Mouse (Mus musculus) heart, embryonic 12.5 days (tissue): ENCODE data around the gene Otud7a. TPM values are rescaled to one million over a fixed set of nuclear protein-coding genes. Genes with fewer than 3 reads are reported as not detected.

ENCODE experiments used
- ATAC-seq: fragments of 200-750 bp; cut with Nextera tagmentation; 2 replicates; pipeline ENCODE4 v1.8.0; 2017; ENCODE audit warnings: moderate TSS enrichment, moderate library complexity; ENCODE audit not compliant: insufficient number of reproducible peaks, low FRiP score
- H3K27ac ChIP-seq: fragments of 300-500 bp; sonication (generic); 2 replicates; pipeline ENCODE4 v1.5.1; 2016; ENCODE audit warnings: mild to moderate bottlenecking, moderate library complexity; ENCODE audit not compliant: poor library complexity, severe bottlenecking
- H3K27me3 ChIP-seq: fragments of 300-500 bp; sonication (generic); replicated peaks from 2 replicates; pipeline ENCODE4 v1.6.1; 2016; ENCODE audit warnings: mild to moderate bottlenecking, moderate library complexity
- H3K36me3 ChIP-seq: fragments of 300-500 bp; sonication (generic); 2 replicates; pipeline ENCODE4 v1.6.1; 2016; ENCODE audit warnings: mild to moderate bottlenecking, moderate library complexity
- H3K4me1 ChIP-seq: fragments of 300-500 bp; sonication (generic); replicated peaks from 2 replicates; pipeline ENCODE4 v1.6.1; 2016; ENCODE audit warnings: mild to moderate bottlenecking
- H3K4me2 ChIP-seq: fragments of 300-500 bp; sonication (generic); 2 replicates; pipeline ENCODE4 v1.6.1; 2016; ENCODE audit warnings: mild to moderate bottlenecking, moderate library complexity
- H3K4me3 ChIP-seq: fragments of 300-500 bp; sonication (generic); 2 replicates; pipeline ENCODE4 v1.5.1; 2016; ENCODE audit warnings: mild to moderate bottlenecking
- H3K9ac ChIP-seq: fragments of 300-500 bp; sonication (generic); 2 replicates; pipeline ENCODE4 v1.6.1; 2016; ENCODE audit warnings: mild to moderate bottlenecking, moderate library complexity
- H3K9me3 ChIP-seq: fragments of 300-500 bp; sonication (generic); replicated peaks from 2 replicates; pipeline ENCODE4 v1.6.1; 2016; ENCODE audit warnings: mild to moderate bottlenecking, moderate library complexity
- WGBS: fragments of 180-500 bp; shearing (Covaris S2); methylation state at CpG from one replicate; pipeline ENCODE4 v1.1.7; 2016; 5-methylcytosine and 5-hydroxymethylcytosine counted together
- polyA plus RNA-seq: library from polyadenylated mRNA; unstranded; fragments of >200 nt; fragmentation: Nextera tagmentation; extraction: Ambion mirVana; gene quantifications from 2 replicates; pipeline ENCODE4 v1.2.1, GENCODE M21; 2016

The Otud7a gene
- polyA plus RNA-seq, 1 experiment from 2014 or later = 0.45 TPM

DNA sequence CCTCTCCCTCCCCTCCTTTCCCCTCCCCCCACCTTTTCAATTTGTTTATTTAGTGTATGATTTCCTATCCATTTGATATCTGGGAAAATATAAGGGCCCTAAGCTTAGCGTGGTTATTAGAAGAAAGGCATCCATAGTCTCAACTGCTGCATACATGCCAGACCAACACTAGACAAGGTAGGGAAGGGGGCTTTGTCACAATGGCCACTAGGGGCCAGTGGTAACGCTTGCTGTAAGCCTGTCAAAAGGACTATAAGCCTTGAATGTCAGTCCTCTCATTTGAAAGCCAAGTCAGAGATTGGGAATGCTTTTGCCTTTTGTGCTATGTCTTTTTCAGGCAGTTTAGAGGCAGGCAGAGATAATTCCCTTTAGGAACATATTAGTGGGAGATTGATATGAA lies 59.7 kb downstream of the Otud7a start:
- Histone ChIP-seq H3K27me3 (no peaks in the 10 kb centered on the region), H3K36me3 (no peaks in the 10 kb centered on the region), H3K4me3 (no peak overlapping the region), H3K4me1 (no peaks in the 10 kb centered on the region), H3K9ac (no peak overlapping the region), H3K4me2 (no peak overlapping the region), H3K27ac (no peak overlapping the region), H3K9me3 (no peaks in the 10 kb centered on the region)
- ATAC-seq = no peak
- WGBS = 19% methylated on average over 2 of the region's 2 CpGs

GRCm38 (mm10) chr7:63508079-63508478 lies 63.5 kb downstream of the Otud7a start:
- H3K27me3 ChIP-seq = no peaks in the 10 kb centered on the region
- H3K4me2 ChIP-seq = no peak overlapping the region
- no peaks in the 10 kb centered on the region for H3K4me1 ChIP-seq
- H3K27ac ChIP-seq = no peak overlapping the region
- no peak overlapping the region for H3K4me3 ChIP-seq
- H3K9me3 ChIP-seq = no peaks in the 10 kb centered on the region
- H3K9ac ChIP-seq = no peak overlapping the region
- no peak for ATAC-seq
- no peaks in the 10 kb centered on the region for H3K36me3 ChIP-seq
- WGBS = 82% methylated on average over 2 of the region's 2 CpGs

DNA sequence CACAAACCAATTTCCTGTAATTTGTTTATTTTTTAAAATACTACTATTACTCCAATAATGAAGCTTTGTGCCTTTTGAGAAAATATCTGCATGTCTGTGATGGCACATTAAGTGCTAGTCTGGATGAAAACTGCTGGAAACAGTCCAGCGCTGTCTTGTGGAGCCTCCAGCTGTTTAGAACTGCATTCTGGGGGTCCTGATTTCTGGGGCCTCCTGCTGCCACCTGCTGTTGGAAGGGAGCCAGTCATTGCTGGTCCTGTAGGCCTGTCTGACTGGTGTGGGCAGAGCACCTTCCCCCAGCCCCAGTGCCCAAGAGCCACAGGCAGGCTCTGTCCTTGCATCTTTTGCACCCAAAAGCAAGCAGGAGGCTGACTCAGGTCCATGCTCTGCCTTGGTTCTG lies 65.3 kb downstream of the Otud7a start:
- no peaks in the 10 kb centered on the region for H3K27me3 ChIP-seq
- no peak for ATAC-seq
- H3K4me1 ChIP-seq = no peaks in the 10 kb centered on the region
- no peak overlapping the region for H3K4me2 ChIP-seq
- no peak overlapping the region for H3K9ac ChIP-seq
- no peak overlapping the region for H3K4me3 ChIP-seq
- WGBS = 52% methylated on average over 1 of the region's 1 CpGs
- no peak overlapping the region for H3K27ac ChIP-seq
- no peaks in the 10 kb centered on the region for H3K36me3 ChIP-seq
- H3K9me3 ChIP-seq = no peaks in the 10 kb centered on the region

DNA sequence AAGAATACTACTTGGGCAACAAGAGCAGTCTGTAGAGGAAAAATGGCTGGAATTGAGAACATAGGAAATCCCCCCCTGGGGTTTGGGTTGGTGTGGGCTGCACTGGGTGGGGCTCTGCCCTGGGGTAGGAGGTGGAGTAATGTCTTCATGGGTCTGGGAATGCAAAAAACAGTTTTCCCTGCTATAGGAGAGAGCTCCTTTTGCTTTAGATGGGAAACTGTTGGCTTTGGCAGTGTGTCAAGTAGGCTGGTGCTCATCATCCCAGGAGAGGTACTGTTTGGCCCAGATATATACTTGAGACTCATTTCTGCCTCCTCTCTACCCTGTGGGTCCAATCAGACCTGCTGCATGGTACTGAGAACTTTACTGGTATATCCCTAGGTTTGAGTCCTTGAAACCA lies 66.9 kb downstream of the Otud7a start:
- ATAC-seq = no peak
- H3K36me3 ChIP-seq = no peaks in the 10 kb centered on the region
- no peak overlapping the region for H3K9ac ChIP-seq
- H3K27me3 ChIP-seq = no peaks in the 10 kb centered on the region
- no peaks in the 10 kb centered on the region for H3K9me3 ChIP-seq
- H3K27ac ChIP-seq = no peak overlapping the region
- H3K4me2 ChIP-seq = no peak overlapping the region
- H3K4me3 ChIP-seq = no peak overlapping the region
- no peaks in the 10 kb centered on the region for H3K4me1 ChIP-seq

DNA sequence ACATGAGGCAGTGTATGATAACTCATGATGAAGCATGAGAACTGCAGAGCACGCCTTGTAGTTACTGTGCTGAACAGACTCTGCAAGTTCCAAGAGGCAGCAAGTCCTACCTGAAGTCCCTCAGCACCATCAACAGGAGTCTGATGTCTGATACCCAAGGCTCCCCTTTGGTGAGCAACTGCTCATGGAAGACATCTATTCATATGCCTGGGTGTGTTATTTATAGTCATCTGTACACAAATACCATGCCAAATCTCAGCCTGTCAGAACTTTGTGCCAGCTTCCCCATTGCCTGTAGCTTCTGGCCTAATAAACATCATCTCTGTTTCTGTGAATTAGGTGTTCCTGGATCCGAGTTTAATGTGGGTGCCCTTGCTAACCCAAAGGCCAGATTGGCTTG lies 68.0 kb downstream of the Otud7a start:
- WGBS = 66% methylated on average over 2 of the region's 2 CpGs
- no peak overlapping the region for H3K4me3 ChIP-seq
- ATAC-seq = no peak

DNA sequence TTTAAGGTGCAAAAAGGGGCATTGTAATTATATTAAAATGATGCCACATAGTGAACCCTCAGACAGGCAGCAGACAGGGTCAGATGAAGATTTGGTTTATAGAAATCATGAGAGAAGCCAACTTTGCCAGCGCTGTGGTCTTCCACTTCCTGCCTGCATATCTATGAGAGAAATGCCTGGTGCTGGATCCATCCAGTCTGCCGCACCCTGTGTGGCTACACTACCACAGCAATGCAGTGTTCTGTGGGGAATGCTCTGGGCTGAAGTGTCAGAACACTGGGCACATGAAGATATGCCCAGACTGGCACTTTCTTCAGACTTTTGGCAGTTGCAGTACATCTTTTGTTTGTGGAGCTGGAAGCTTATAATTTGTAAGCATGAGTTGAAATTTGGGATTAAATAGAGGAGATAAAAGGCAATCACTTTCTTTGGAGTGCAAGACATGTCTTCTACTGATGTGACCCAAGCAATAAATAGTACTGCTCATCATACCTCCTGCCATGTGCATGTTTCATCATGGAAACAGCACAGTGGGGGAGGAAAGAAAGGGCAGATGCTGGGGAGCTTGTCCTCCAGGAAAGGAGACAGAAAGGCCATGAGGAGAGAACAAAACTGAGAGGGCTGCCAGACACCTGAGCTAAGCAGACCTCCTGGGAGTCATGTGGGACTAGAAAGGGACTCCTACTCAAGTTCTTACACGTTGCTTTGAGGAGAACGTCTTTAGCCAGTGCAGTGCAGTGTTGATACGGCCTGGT lies 71.8 kb downstream of the Otud7a start:
- Histone ChIP-seq H3K9me3 (no peaks in the 10 kb centered on the region), H3K4me3 (no peak overlapping the region), H3K27ac (no peak overlapping the region), H3K4me2 (no peak overlapping the region), H3K27me3 (no peaks in the 10 kb centered on the region), H3K9ac (no peak overlapping the region), H3K36me3 (no peaks in the 10 kb centered on the region), H3K4me1 (no peaks in the 10 kb centered on the region)
- 79% methylated on average over 5 of the region's 5 CpGs for WGBS
- no peak for ATAC-seq

More for the DNA sequence above, 68.0 kb downstream of the Otud7a start:
- no peaks in the 10 kb centered on the region for H3K27me3 ChIP-seq
- no peaks in the 10 kb centered on the region for H3K4me1 ChIP-seq
- H3K4me2 ChIP-seq = no peak overlapping the region
- no peaks in the 10 kb centered on the region for H3K36me3 ChIP-seq
- H3K9ac ChIP-seq = no peak overlapping the region
- no peak overlapping the region for H3K27ac ChIP-seq
- H3K9me3 ChIP-seq = no peaks in the 10 kb centered on the region

DNA sequence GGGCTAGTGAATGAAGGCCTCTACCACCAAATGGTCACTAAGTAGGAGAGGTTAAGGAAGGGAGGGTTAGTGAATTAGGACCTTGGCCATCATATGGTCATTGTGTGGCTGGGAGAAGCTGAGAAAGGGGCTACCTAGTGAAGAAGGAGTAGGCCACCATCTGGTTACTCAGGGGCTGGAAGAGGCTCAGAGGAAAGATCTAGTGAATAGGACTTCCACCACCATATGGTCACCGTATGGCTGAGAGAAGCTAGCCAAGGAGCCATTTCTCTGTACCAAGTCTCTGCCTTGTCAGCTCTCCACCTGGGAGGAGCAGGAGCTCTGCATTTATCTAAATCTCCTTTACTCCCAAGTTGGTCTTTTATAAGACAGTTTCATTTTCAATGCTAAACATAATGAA lies 75.7 kb downstream of the Otud7a start:
- no peaks in the 10 kb centered on the region for H3K27me3 ChIP-seq
- no peak for ATAC-seq
- H3K4me3 ChIP-seq = no peak overlapping the region
- no peak overlapping the region for H3K4me2 ChIP-seq
- H3K36me3 ChIP-seq = no peaks in the 10 kb centered on the region
- no peaks in the 10 kb centered on the region for H3K9me3 ChIP-seq
- H3K4me1 ChIP-seq = no peaks in the 10 kb centered on the region
- H3K9ac ChIP-seq = no peak overlapping the region
- 64% methylated on average over 1 of the region's 1 CpGs for WGBS
- no peak overlapping the region for H3K27ac ChIP-seq

DNA sequence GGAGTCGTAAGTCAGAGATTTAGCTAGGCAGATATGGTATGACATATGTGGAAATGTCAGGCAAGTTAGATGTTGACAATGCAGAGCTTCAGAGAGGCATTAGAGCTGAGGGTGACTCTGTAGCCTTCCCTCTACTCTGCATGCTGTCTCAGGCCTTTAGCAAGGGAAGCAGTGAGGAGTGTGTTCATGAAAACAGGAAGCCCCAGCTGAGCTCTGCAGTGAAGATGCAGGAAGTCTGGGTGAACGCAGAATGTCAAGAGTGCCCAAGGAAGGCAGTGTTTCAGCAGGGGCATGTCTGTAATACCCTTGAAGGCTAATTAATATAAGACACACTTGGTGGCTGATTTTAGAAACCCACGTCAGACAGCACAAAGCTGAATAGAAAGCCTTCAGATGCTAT lies 77.9 kb downstream of the Otud7a start:
- Histone ChIP-seq H3K27me3 (no peaks in the 10 kb centered on the region), H3K27ac (no peak overlapping the region), H3K36me3 (no peaks in the 10 kb centered on the region), H3K4me3 (no peak overlapping the region), H3K9ac (no peak overlapping the region), H3K9me3 (no peaks in the 10 kb centered on the region), H3K4me1 (no peaks in the 10 kb centered on the region), H3K4me2 (no peak overlapping the region)
- WGBS = 61% methylated on average over 3 of the region's 3 CpGs
- ATAC-seq = no peak

DNA sequence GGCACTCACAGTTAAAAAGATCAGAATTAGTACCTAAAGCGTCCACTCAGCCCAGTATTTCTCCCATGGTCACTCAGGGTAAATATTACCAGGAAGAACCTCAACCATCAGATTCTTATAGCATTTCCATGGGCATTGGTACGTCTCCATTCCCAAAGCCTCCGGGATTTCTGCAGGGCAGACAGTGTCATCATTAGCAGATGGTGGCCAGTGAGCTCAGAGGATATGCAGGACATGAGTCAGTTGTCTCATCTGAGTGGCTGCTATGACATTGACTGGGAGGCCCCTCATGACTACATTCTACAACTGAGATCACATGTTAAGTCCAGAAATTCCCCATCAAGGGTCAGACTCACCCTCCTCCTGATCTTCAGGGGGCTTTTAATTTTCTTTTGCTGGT lies 78.5 kb downstream of the Otud7a start:
- 71% methylated on average over 3 of the region's 3 CpGs for WGBS
- no peak overlapping the region for H3K27ac ChIP-seq
- no peak overlapping the region for H3K4me3 ChIP-seq
- no peaks in the 10 kb centered on the region for H3K4me1 ChIP-seq
- H3K36me3 ChIP-seq = no peaks in the 10 kb centered on the region
- ATAC-seq = no peak
- H3K9me3 ChIP-seq = no peaks in the 10 kb centered on the region
- H3K27me3 ChIP-seq = no peaks in the 10 kb centered on the region
- no peak overlapping the region for H3K9ac ChIP-seq
- H3K4me2 ChIP-seq = no peak overlapping the region

- H3K9ac ChIP-seq = no peak overlapping the region
- no peak for ATAC-seq
- H3K9me3 ChIP-seq = no peaks in the 10 kb centered on the region
- 87% methylated on average over 4 of the region's 4 CpGs for WGBS
- no peak overlapping the region for H3K4me3 ChIP-seq
- no peaks in the 10 kb centered on the region for H3K27me3 ChIP-seq
- no peak overlapping the region for H3K27ac ChIP-seq
- no peak overlapping the region for H3K4me2 ChIP-seq
- no peaks in the 10 kb centered on the region for H3K36me3 ChIP-seq
- no peaks in the 10 kb centered on the region for H3K4me1 ChIP-seq
Measured at GRCm38 (mm10) chr7:63540293-63540692, 95.7 kb downstream of the Otud7a start.

DNA sequence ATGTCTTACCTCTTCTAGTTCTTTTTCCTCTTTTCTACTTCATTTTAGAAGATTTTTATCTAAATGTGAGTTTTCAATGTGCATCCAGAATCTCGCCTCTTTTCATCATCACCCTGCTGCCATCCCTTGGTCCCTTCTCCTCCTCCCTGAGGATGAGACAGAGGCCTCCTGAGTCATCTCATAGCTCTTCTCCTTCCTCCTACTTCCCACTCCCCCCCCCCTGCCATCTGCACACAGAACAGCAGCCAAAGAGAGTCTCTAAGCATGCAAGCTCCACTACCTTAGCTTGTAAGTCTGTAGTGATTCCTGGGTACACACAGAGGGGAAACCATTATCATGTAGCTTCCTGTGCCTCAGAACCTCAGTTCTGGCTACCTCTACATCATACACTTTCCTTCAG lies 109.9 kb downstream of the Otud7a start:
- Histone ChIP-seq H3K27me3 (no peaks in the 10 kb centered on the region), H3K4me2 (no peak overlapping the region)
- WGBS = 57% methylated on average over 1 of the region's 1 CpGs

GRCm38 (mm10) chr7:63556324-63556723 lies 111.8 kb downstream of the Otud7a start:
- Histone ChIP-seq H3K36me3 (no peaks in the 10 kb centered on the region), H3K27me3 (no peaks in the 10 kb centered on the region), H3K9me3 (no peaks in the 10 kb centered on the region), H3K27ac (no peak overlapping the region), H3K9ac (no peak overlapping the region), H3K4me2 (no peak overlapping the region), H3K4me3 (no peak overlapping the region), H3K4me1 (no peaks in the 10 kb centered on the region)
- ATAC-seq = no peak
- WGBS = 58% methylated on average over 5 of the region's 5 CpGs

More for the DNA sequence above, 109.9 kb downstream of the Otud7a start:
- H3K27ac ChIP-seq = no peak overlapping the region
- H3K9me3 ChIP-seq = no peaks in the 10 kb centered on the region
- no peaks in the 10 kb centered on the region for H3K36me3 ChIP-seq
- H3K9ac ChIP-seq = no peak overlapping the region
- no peak for ATAC-seq
- no peak overlapping the region for H3K4me3 ChIP-seq
- H3K4me1 ChIP-seq = no peaks in the 10 kb centered on the region
